Mouse (Mus musculus) midbrain, embryonic 11.5 days (tissue): ENCODE results near the gene Col4a3bp. TPM values are rescaled to one million over a fixed set of nuclear protein-coding genes. Genes with fewer than 3 reads are reported as not detected.

Experiments used
- ATAC-seq: fragments of 200-750 bp; cut with Nextera tagmentation; 2 replicates; pipeline ENCODE4 v1.8.0; 2017; ENCODE audit warnings: moderate TSS enrichment, moderate library complexity; ENCODE audit not compliant: low FRiP score
- DNase-seq: peaks from one replicate; pipeline ENCODE4 v3.0.0; 2015; ENCODE audit warnings: low spot score; ENCODE audit errors: missing footprints
- H3K27ac ChIP-seq: fragments of 300-500 bp; sonication (generic); 2 replicates; pipeline ENCODE4 v1.5.1; 2014; ENCODE audit warnings: low read depth, low read length
- H3K27me3 ChIP-seq: fragments of 300-500 bp; sonication (generic); 2 replicates; pipeline ENCODE4 v1.6.1; 2014; ENCODE audit warnings: mild to moderate bottlenecking, low read length, moderate library complexity, mixed read lengths; ENCODE audit not compliant: control insufficient read depth, insufficient read depth
- H3K36me3 ChIP-seq: fragments of 300-500 bp; sonication (generic); 2 replicates; pipeline ENCODE4 v1.6.1; 2014; ENCODE audit warnings: mild to moderate bottlenecking, low read length, moderate library complexity, mixed read lengths; ENCODE audit not compliant: control insufficient read depth, insufficient read depth
- H3K4me1 ChIP-seq: fragments of 300-500 bp; sonication (generic); 2 replicates; pipeline ENCODE4 v1.6.1; 2014; ENCODE audit warnings: low read length; ENCODE audit not compliant: control insufficient read depth, insufficient read depth
- H3K4me2 ChIP-seq: fragments of 300-500 bp; sonication (generic); 2 replicates; pipeline ENCODE4 v1.6.1; 2014; ENCODE audit warnings: mild to moderate bottlenecking, moderate library complexity
- H3K4me3 ChIP-seq: fragments of 300-500 bp; sonication (generic); 2 replicates; pipeline ENCODE4 v1.5.1; 2014; ENCODE audit warnings: low read depth, low read length
- H3K9ac ChIP-seq: fragments of 300-500 bp; sonication (generic); 2 replicates; pipeline ENCODE4 v1.6.1; 2014; ENCODE audit warnings: low read length
- H3K9me3 ChIP-seq: fragments of 300-500 bp; sonication (generic); 2 replicates; pipeline ENCODE4 v1.6.1; 2016; ENCODE audit warnings: low read length; ENCODE audit not compliant: control insufficient read depth
- WGBS: fragments of 180-500 bp; shearing (Covaris S2); extraction: QIAGEN DNeasy Blood & Tissue Kit; methylation state at CpG from one replicate; pipeline ENCODE4 v1.1.7; 2014; 5-methylcytosine and 5-hydroxymethylcytosine counted together
- polyA plus RNA-seq: library from polyadenylated mRNA; unstranded; fragments of >200 nt; fragmentation: Nextera tagmentation; extraction: Ambion mirVana; gene quantifications from 2 replicates; pipeline ENCODE4 v1.2.1, GENCODE M21; 2014

Col4a3bp gene
- polyA plus RNA-seq, 1 experiment from 2014 or later, result 6.9 TPM

DNA sequence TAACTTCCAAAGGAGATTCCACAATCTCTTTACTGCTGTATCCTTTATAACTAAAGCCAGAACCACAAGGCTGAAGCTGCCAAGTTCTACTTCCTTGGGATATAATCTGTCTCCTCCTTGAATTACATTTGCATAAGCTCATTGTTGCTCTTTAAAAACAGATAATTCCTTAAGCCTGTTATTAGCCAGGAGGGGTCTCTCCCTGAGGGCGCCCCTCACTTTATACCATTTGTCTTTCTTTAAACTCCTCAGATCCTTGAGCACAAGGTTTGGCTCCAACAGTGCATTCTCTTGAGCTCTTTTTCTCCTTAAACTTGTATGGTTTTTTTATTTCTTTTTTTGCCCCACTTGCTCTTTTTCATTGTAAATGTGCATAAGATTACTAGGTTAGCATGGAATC lies 46.2 kb downstream of the Col4a3bp start:
- ATAC-seq (no peak), DNase-seq (no peak)
- Histone ChIP-seq H3K9me3 (no peaks in the 10 kb centered on the region), H3K27ac (no peak overlapping the region), H3K36me3 (no peaks in the 10 kb centered on the region), H3K4me3 (no peak overlapping the region), H3K4me1 (peaks cover 6% of the 10 kb centered on the region), H3K4me2 (no peak overlapping the region), H3K9ac (no peak overlapping the region), H3K27me3 (no peaks in the 10 kb centered on the region)
- 62% methylated on average over 1 of the region's 1 CpGs for WGBS

DNA sequence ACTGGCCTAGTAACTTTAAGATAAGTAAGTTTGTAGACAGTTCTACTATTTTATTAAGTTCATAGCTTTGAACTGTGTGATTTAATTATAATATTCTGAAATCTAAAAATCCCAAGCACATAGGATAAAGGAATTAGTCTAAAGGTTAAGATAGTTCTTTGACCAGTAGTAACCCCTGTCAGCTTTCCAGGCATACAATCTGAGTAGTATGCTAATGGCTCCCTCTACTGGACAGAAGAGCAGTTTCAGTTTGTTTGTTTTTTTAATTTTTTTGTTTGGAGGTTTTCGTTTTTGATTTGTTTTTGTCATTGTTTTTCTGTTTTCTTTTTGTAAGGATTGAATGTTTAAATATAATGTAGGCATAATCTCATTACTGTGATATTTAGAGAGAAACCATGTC lies 51.2 kb downstream of the Col4a3bp start:
- H3K4me1 ChIP-seq, result peaks cover under 1% of the 10 kb centered on the region; the same call in 1 of the 2 replicates
- no peak overlapping the region for H3K9ac ChIP-seq
- H3K27ac ChIP-seq, result no peak overlapping the region
- DNase-seq (no peak), ATAC-seq (no peak)
- WGBS, result 26% methylated on average over 1 of the region's 1 CpGs
- no peak overlapping the region for H3K4me2 ChIP-seq
- no peaks in the 10 kb centered on the region for H3K27me3 ChIP-seq
- H3K36me3 ChIP-seq, result no peaks in the 10 kb centered on the region
- H3K9me3 ChIP-seq, result no peaks in the 10 kb centered on the region
- no peak overlapping the region for H3K4me3 ChIP-seq

DNA sequence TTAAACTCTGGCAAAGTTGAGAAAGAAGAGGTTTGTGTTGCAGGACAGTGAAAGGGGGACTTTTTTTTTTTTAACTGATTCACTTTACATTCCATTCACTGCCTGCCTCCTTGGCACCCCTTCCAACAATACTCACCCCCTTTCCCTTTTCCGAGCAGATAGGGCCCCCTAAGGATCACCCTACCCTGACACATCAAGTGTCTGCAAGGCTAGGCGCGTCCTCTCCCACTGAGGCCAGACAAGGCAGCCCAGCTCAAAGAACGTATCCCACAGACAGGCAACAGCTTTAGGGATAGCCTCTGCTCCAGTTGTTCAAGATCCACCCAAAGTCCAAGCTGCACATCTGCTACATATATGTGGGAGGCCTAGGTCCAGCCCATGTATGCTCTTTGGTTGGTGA lies 51.7 kb downstream of the Col4a3bp start:
- DNase-seq (no peak), ATAC-seq (no peak)
- Histone ChIP-seq H3K4me2 (no peak overlapping the region), H3K27me3 (no peaks in the 10 kb centered on the region), H3K4me1 (no peaks in the 10 kb centered on the region), H3K27ac (no peak overlapping the region), H3K36me3 (no peaks in the 10 kb centered on the region), H3K9ac (no peak overlapping the region), H3K9me3 (no peaks in the 10 kb centered on the region), H3K4me3 (no peak overlapping the region)
- WGBS, result 81% methylated on average over 4 of the region's 4 CpGs

DNA sequence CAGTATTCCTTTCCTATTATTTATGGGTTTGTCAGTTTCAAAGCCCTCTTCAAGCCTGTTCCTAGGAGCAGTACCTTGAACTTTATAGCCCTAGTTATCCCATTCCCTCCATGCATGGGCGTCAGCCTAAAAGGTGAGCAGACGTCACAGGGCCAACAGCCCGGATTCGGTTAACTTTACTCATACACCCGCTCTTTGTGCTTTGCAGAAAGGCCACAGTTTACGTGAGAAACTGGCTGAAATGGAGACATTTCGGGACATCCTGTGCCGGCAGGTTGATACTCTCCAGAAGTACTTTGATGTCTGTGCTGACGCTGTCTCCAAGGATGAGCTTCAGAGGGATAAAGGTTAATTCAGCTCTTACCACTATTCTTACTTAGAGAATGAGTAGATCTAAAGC lies 56.8 kb downstream of the Col4a3bp start:
- Histone ChIP-seq H3K36me3 (no peaks in the 10 kb centered on the region), H3K4me1 (no peaks in the 10 kb centered on the region), H3K9me3 (no peaks in the 10 kb centered on the region), H3K4me2 (no peak overlapping the region), H3K9ac (no peak overlapping the region), H3K4me3 (no peak overlapping the region), H3K27me3 (no peaks in the 10 kb centered on the region), H3K27ac (no peak overlapping the region)
- no peak for ATAC-seq
- DNase-seq, result no peak
- WGBS, result 95% methylated on average over 9 of the region's 9 CpGs

DNA sequence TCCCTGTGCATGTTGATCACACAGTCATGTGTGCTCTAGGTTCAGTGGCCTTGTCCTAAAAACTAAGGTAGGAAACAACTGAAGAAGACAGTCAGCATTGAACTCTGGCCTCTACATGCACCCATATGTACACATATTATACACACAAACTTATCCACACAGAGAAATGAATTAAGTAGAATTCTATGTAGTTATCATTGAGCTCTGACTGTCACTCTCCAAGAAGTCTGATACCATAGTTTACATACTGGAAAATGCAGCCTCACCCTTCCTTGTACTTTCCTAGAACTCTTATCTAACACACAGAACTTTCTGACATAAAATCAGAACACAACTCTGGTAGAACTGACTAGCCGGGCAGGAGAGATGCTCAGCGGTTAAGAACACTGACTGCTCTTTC lies 61.8 kb downstream of the Col4a3bp start:
- Histone ChIP-seq H3K27ac (no peak overlapping the region), H3K27me3 (no peaks in the 10 kb centered on the region)

DNA sequence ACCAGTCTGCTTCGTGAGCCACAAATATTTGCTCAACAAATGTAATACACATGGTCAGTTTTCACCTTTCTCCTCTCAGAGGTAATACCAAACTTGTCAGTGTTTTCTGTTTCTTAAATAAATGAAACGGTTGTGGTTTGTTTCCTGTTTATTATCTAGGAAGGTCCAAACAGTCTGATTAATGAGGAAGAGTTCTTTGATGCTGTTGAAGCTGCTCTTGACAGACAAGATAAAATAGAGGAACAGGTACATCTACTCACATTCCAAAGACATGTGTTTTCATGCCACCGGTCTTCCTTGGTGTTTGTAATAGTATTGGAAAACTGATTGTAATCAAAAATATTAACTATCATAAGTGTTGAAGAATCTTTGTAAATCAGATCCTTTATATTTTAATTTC lies 72.2 kb downstream of the Col4a3bp start:
- H3K4me2 ChIP-seq, result no peak overlapping the region
- H3K27me3 ChIP-seq, result no peaks in the 10 kb centered on the region
- H3K4me1 ChIP-seq, result no peaks in the 10 kb centered on the region
- no peak overlapping the region for H3K4me3 ChIP-seq
- no peak overlapping the region for H3K27ac ChIP-seq
- no peak for ATAC-seq
- H3K9me3 ChIP-seq, result no peaks in the 10 kb centered on the region
- no peaks in the 10 kb centered on the region for H3K36me3 ChIP-seq
- no peak for DNase-seq
- H3K9ac ChIP-seq, result no peak overlapping the region
- WGBS, result 93% methylated on average over 3 of the region's 3 CpGs

More for the DNA sequence above, 61.8 kb downstream of the Col4a3bp start:
- ATAC-seq (no peak), DNase-seq (no peak)
- H3K9ac ChIP-seq, result no peak overlapping the region
- H3K36me3 ChIP-seq, result no peaks in the 10 kb centered on the region
- no peak overlapping the region for H3K4me2 ChIP-seq
- no peak overlapping the region for H3K4me3 ChIP-seq
- H3K9me3 ChIP-seq, result no peaks in the 10 kb centered on the region
- H3K4me1 ChIP-seq, result no peaks in the 10 kb centered on the region
- WGBS, result 91% methylated on average over 2 of the region's 2 CpGs

DNA sequence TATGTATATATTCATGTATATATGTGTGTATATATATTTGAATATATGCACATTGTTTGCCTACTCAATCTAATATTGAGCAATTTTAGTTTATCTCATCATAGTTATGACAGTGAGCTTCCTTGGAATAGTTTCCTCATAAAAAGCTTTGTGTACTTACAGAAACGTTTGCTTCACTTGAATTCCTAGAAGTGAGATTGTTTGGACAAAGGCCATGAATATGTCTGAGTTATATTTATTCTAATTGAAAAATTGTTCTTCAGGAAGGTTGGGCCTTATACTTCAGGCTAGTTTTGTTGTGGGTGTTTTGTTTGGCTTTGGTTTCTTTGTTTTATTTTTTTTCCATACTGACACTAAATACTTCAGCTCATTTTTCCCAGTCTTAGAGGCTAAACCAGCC lies 78.5 kb downstream of the Col4a3bp start:
- DNase-seq (no peak), ATAC-seq (no peak)
- Histone ChIP-seq H3K9me3 (no peaks in the 10 kb centered on the region), H3K4me1 (no peaks in the 10 kb centered on the region), H3K27me3 (no peaks in the 10 kb centered on the region), H3K27ac (no peak overlapping the region), H3K4me2 (no peak overlapping the region), H3K9ac (no peak overlapping the region), H3K4me3 (no peak overlapping the region), H3K36me3 (no peaks in the 10 kb centered on the region)
- whole genome bisulfite sequencing, result 84% methylated on average over 1 of the region's 1 CpGs

DNA sequence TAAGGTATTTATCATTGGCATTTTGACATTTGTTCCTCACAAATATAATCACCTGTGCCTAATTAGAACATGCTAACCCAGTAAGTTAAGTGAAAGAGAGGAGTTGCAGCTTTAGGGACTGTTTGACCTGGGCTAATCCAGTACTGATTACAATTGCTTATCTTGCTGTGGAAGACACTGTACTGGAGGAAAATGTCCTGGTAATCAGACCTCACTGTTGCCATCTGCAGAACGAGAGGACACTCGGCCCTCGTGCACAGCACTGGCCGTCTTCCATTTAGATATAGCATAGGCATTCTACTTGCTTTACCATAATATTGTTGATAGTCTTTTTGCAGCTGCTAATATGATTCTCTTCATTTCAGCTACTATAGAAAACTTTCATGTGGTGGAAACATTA lies 88.0 kb downstream of the Col4a3bp start:
- DNase-seq (no peak), ATAC-seq (no peak)
- Histone ChIP-seq H3K9ac (no peak overlapping the region), H3K4me2 (no peak overlapping the region), H3K4me3 (no peak overlapping the region), H3K9me3 (no peaks in the 10 kb centered on the region), H3K36me3 (peaks cover 4% of the 10 kb centered on the region; the same call in 1 of the 2 replicates), H3K27me3 (no peaks in the 10 kb centered on the region), H3K27ac (no peak overlapping the region), H3K4me1 (no peaks in the 10 kb centered on the region)
- 95% methylated on average over 4 of the region's 4 CpGs for WGBS

DNA sequence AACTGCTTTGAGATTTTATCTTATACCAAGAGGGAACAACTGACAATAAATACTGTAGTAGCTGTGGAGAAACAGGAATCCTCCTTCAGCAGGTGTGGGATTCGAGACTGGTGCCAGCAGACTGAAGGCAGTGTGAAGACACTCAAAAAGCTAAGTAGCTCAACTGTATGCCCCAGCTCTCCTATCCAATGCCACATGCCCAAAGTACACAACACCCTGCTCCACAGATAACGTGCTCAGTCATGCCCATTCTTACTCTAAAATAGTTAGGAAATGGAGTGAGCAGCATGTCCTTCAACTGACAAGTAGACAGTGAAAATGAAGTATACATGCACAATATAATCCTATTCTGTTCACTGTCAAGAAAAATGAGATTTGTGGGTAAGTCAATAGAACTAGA lies 101.8 kb downstream of the Col4a3bp start:
- Histone ChIP-seq H3K4me1 (no peaks in the 10 kb centered on the region), H3K27me3 (no peaks in the 10 kb centered on the region), H3K9ac (no peak overlapping the region), H3K9me3 (no peaks in the 10 kb centered on the region), H3K36me3 (no peaks in the 10 kb centered on the region), H3K27ac (no peak overlapping the region), H3K4me2 (no peak overlapping the region), H3K4me3 (no peak overlapping the region)
- no peak for ATAC-seq
- DNase-seq, result no peak
- WGBS, result 82% methylated on average over 2 of the region's 2 CpGs

DNA sequence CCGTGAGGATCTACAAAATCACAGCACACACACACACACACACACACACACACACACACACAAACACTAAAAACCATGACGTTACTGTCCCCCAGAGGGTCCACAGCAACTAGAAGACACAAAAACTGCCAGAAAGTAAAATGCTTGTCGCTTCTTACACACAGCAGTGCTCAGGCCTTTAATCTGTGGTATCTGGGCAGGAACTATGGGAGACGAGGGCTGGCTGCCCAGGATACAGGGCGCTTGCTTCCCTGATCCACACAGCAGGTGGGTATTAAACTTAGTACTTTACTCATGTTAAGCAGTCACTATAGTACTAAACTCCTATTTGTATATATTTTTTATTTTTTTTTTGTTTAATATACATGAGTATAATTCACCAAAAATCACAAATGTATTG lies 103.4 kb downstream of the Col4a3bp start:
- H3K4me1 ChIP-seq, result no peaks in the 10 kb centered on the region
- H3K27me3 ChIP-seq, result no peaks in the 10 kb centered on the region
- no peak overlapping the region for H3K27ac ChIP-seq
- H3K4me3 ChIP-seq, result no peak overlapping the region
- H3K36me3 ChIP-seq, result peaks cover 8% of the 10 kb centered on the region
- ATAC-seq, result no peak
- H3K4me2 ChIP-seq, result no peak overlapping the region
- H3K9ac ChIP-seq, result no peak overlapping the region
- no peaks in the 10 kb centered on the region for H3K9me3 ChIP-seq
- 62% methylated on average over 5 of the region's 5 CpGs for WGBS
- DNase-seq, result peak; percentile 82
